Mouse (Mus musculus): ENCODE results near the gene Nxph4.

GRCm38 (mm10) chr10:127548236-127548635 lies 13.9 kb upstream of the Nxph4 start:
- TF ChIP-seq TAL1 (IDR thresholded peaks at IDR 0.05; ENCODE audit: low read length) (no peak), GATA1 (IDR thresholded peaks at IDR 0.05; ENCODE audit: low read length) (no peak)
